Mouse (Mus musculus): Measurements from ENCODE around the gene Aff3.

Gene Aff3

GRCm38 (mm10) chr1:38185517-38186226 lies 479.1 kb downstream of the Aff3 start:
- peak; percentile 83 for DNase-seq (ENCODE audit: extremely low spot score, low spot score)

GRCm38 (mm10) chr1:38181020-38181550 lies 483.7 kb downstream of the Aff3 start:
- no peak for DNase-seq (ENCODE audit: extremely low spot score, low spot score)

GRCm38 (mm10) chr1:38178929-38179328 lies 485.8 kb downstream of the Aff3 start:
- DNase-seq (ENCODE audit: extremely low spot score, low spot score): no peak

GRCm38 (mm10) chr1:38176077-38176476 lies 488.7 kb downstream of the Aff3 start:
- DNase-seq (ENCODE audit: extremely low spot score, low spot score): no peak

- DNase-seq (ENCODE audit: extremely low spot score, low spot score): no peak
Measured at GRCm38 (mm10) chr1:38171874-38172273, 492.9 kb downstream of the Aff3 start.

GRCm38 (mm10) chr1:38165696-38166095 lies 499.1 kb downstream of the Aff3 start:
- no peak for DNase-seq (ENCODE audit: extremely low spot score, low spot score)

GRCm38 (mm10) chr1:38150086-38150485 lies 514.7 kb downstream of the Aff3 start:
- no peak for DNase-seq (ENCODE audit: extremely low spot score, low spot score)

GRCm38 (mm10) chr1:38146008-38146407 lies 518.7 kb downstream of the Aff3 start:
- no peak for DNase-seq (ENCODE audit: extremely low spot score, low spot score)

GRCm38 (mm10) chr1:38141371-38141770 lies 523.4 kb downstream of the Aff3 start:
- no peak for DNase-seq (ENCODE audit: extremely low spot score, low spot score)

- peak; percentile 10 for DNase-seq (ENCODE audit: extremely low spot score, low spot score)
Measured at GRCm38 (mm10) chr1:38140911-38141310, 523.8 kb downstream of the Aff3 start.

- peak; percentile 3 for DNase-seq (ENCODE audit: extremely low spot score, low spot score)
Measured at GRCm38 (mm10) chr1:38139396-38139795, 525.4 kb downstream of the Aff3 start.

GRCm38 (mm10) chr1:38132942-38133341 lies 531.8 kb downstream of the Aff3 start:
- DNase-seq (ENCODE audit: extremely low spot score, low spot score): no peak

GRCm38 (mm10) chr1:38130715-38131483 lies 533.9 kb downstream of the Aff3 start:
- DNase-seq (ENCODE audit: extremely low spot score, low spot score): peak; percentile 20

- DNase-seq (ENCODE audit: extremely low spot score, low spot score): peak; percentile 93
Measured at GRCm38 (mm10) chr1:38129501-38130267, 535.1 kb downstream of the Aff3 start, which contains the start of gene Rev1. Gene Rev1 (minus strand): TSS chr1:38129801.

- peak; percentile 66 for DNase-seq (ENCODE audit: extremely low spot score, low spot score)
Measured at GRCm38 (mm10) chr1:38128919-38129436, 535.8 kb downstream of the Aff3 start.

Measured in neural tube, embryonic 10.5 days (tissue).